Mouse (Mus musculus) layer of hippocampus, postnatal 36 days (tissue): ENCODE results near the gene Phkg1. TPM values are rescaled to one million over a fixed set of nuclear protein-coding genes. Genes with fewer than 3 reads are reported as not detected.

ENCODE experiments used
- total RNA-seq, 2 experiments: library from RNA; stranded (reverse); gene quantifications; 2 replicates each; pipeline ENCODE4 v1.2.3; 2021

The Phkg1 gene
- total RNA-seq, 2 experiments from 2014 or later: 23.0 to 23.1 TPM

Other genes with a start within 250 kb of the Phkg1 start
- gene Zfp11, start 228.4 kb downstream of the Phkg1 start, total RNA-seq: 1 to 10 TPM; 7.4 to 7.7 TPM
- not detected for gene Sept14, start 190.0 kb downstream of the Phkg1 start, total RNA-seq
- 10 to 100 TPM; 75.0 to 87.6 TPM for gene Mrps17, start 183.1 kb downstream of the Phkg1 start, total RNA-seq
- 10 to 100 TPM; 75.4 to 76.4 TPM for gene Nipsnap2, start 173.5 kb downstream of the Phkg1 start, total RNA-seq
- 10 to 100 TPM; 27.5 to 28.9 TPM for gene Psph, start 111.1 kb downstream of the Phkg1 start, total RNA-seq
- gene Sumf2, start 51.6 kb downstream of the Phkg1 start, total RNA-seq: 10 to 100 TPM; 20.4 to 21.5 TPM
- 100 to 1,000 TPM; 437 to 493 TPM for gene Chchd2, start 11.1 kb downstream of the Phkg1 start, total RNA-seq
- gene Zbed5, start 2.8 kb downstream of the Phkg1 start, total RNA-seq: 1 to 10 TPM; 4.5 to 4.9 TPM
- 1 to 10 TPM; 1.9 to 3.8 TPM for gene Nupr1l, start 10.0 kb upstream of the Phkg1 start, total RNA-seq
- gene Vkorc1l1, start 43.4 kb upstream of the Phkg1 start, total RNA-seq: 10 to 100 TPM; 42.0 to 44.4 TPM
- gene Gusb, start 104.5 kb upstream of the Phkg1 start, total RNA-seq: 10 to 100 TPM in 1 of 2 experiments, 1 to 10 TPM in 1; 9.7 to 10.6 TPM
- 10 to 100 TPM; 18.0 to 18.8 TPM for gene Asl, start 130.7 kb upstream of the Phkg1 start, total RNA-seq
- gene Crcp, start 130.7 kb upstream of the Phkg1 start, total RNA-seq: 10 to 100 TPM; 37.0 to 38.2 TPM
- gene Tpst1, start 174.8 kb upstream of the Phkg1 start, total RNA-seq: 10 to 100 TPM; 50.2 to 50.6 TPM
- 10 to 100 TPM in 1 of 2 experiments, 1 to 10 TPM in 1; 9.8 to 13.0 TPM for gene Kctd7, start 246.3 kb upstream of the Phkg1 start, total RNA-seq